Mouse (Mus musculus): Measurements from ENCODE around the gene Corin. TPM values are rescaled to one million over a fixed set of nuclear protein-coding genes. Genes with fewer than 3 reads are reported as not detected.

Gene Corin
- polyA plus RNA-seq, 1 experiment, result not detected

DNA sequence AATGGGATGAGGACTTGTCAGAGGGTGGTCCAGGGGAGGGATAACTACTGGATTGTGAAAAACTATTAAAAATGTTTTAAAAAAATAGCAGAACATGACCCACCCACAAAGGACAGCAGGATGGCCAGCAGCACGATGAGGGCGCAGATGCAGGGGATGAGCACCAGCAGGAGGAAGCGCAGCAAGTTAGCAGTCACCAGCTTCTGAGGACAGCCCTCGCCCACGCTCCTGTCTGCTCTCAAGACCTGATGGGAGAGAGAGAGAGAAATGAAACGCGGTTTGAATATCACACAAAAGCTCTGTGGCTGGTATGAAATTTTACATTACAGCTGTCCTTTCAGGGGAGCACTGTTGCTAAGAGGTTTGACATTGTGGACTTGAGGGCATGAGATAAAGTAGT, 32.5 kb downstream of the Corin start:
- H3ac ChIP-seq (ENCODE audit: control insufficient read depth, insufficient read length), result no peak overlapping the region
- TF ChIP-seq CEBPB (IDR thresholded peaks at IDR 0.05; ENCODE audit: insufficient read depth, poor library complexity, severe bottlenecking) (no peak), TCF12 (IDR thresholded peaks at IDR 0.05; ENCODE audit: insufficient read depth, poor library complexity, severe bottlenecking) (no peak), POLR2AphosphoS2 (IDR thresholded peaks at IDR 0.05; ENCODE audit: insufficient read length, low read depth) (no peak), POLR2A (IDR thresholded peaks at IDR 0.05; ENCODE audit: insufficient read length, low read depth) (no peak)
- no peaks in the 10 kb centered on the region for H3K36me3 ChIP-seq (ENCODE audit: control insufficient read depth, insufficient read depth)
- no peak overlapping the region for H3K4me3 ChIP-seq
- no peaks in the 10 kb centered on the region for H3K79me2 ChIP-seq (ENCODE audit: control insufficient read depth, insufficient read depth)
- H3K27me3 ChIP-seq (ENCODE audit: control insufficient read depth, insufficient read depth, insufficient read length), result no peaks in the 10 kb centered on the region
- H3K4me2 ChIP-seq (ENCODE audit: low read depth), result no peak overlapping the region

DNA sequence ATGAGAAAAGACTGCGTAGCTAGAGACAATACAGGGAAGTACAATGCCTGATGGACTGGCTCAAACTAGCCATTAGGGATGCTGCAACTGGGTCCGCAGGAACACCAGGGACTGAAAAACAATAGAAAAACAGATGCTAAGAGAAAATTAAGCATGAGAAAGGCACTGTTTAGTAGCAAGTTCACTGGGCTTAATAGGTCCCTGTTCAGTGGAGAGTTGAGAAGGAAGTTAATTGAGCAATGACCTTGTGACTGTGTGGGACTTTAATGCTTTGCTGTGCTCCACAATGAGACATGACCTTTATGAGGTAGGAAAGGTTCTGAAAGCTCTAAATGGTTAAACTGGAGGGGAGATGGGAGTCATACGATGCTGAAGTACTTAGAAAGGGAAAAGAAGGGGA, 39.3 kb downstream of the Corin start:
- Histone ChIP-seq H3K4me3 (no peak overlapping the region), H3K36me3 (ENCODE audit: control insufficient read depth, insufficient read depth) (no peaks in the 10 kb centered on the region), H3K79me2 (ENCODE audit: control insufficient read depth, insufficient read depth) (no peaks in the 10 kb centered on the region), H3K27me3 (ENCODE audit: control insufficient read depth, insufficient read depth, insufficient read length) (no peaks in the 10 kb centered on the region), H3ac (ENCODE audit: control insufficient read depth, insufficient read length) (no peak overlapping the region), H3K4me2 (ENCODE audit: low read depth) (no peak overlapping the region)
- TF ChIP-seq TCF12 (IDR thresholded peaks at IDR 0.05; ENCODE audit: insufficient read depth, poor library complexity, severe bottlenecking) (no peak), SRF (IDR thresholded peaks at IDR 0.05; ENCODE audit: control insufficient read depth, insufficient read length, low read depth) (no peak), TCF3 (IDR thresholded peaks at IDR 0.05; ENCODE audit: insufficient read length, low read depth) (no peak), MYOD1 (IDR thresholded peaks at IDR 0.05; ENCODE audit: control insufficient read depth in 1 of 3, insufficient read length in 2 of 3, low read depth in 2 of 3) (no peak), CEBPB (IDR thresholded peaks at IDR 0.05; ENCODE audit: insufficient read depth, poor library complexity, severe bottlenecking) (no peak), E2F4 (IDR thresholded peaks at IDR 0.05; ENCODE audit: insufficient read depth) (no peak), MAX (IDR thresholded peaks at IDR 0.05; ENCODE audit: low read depth) (no peak), USF1 (IDR thresholded peaks at IDR 0.05; ENCODE audit: low read depth) (no peak), REST (IDR thresholded peaks at IDR 0.05; ENCODE audit: insufficient read depth, insufficient read length) (no peak), POLR2AphosphoS2 (IDR thresholded peaks at IDR 0.05; ENCODE audit: insufficient read length, low read depth) (no peak), POLR2A (IDR thresholded peaks at IDR 0.05; ENCODE audit: insufficient read length, low read depth) (no peak), MYOG (IDR thresholded peaks at IDR 0.05; ENCODE audit: control insufficient read depth in 1 of 3, insufficient read depth in 1 of 3, insufficient read length in 2 of 3, low read depth in 2 of 3) (no peak)

DNA sequence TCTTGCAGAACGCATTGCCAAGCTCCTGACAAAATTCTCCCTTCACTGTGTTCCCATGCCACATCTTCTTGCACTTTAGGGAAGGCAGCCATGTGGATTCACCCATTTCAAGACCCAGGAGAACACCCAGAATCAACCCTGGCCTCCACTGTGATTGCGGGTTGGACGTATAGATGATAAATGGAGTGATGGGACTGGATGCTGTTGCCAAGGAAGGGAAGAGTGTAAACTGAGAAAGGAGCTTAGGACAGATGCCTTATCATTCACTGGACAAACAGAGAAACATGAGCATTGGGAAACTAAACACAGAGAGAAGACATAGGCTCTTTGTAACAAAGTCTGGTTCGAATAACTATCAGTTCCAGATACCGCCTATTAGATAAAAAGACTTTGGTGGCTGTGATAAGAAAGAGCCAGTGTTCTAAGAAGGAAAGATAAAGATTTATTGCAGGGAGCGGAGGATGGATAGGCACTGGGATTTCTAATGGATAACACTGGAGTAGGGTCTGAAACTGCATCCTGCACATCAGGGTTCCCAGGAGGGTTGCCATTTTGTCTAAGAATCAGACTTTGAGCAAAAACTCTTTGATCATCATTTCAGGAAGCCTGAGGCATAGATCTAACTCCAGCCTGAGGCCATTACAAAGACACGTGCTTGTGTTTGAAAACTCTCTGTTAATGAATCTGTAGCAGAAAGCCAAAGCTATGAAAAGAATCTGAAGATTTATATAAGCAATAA, 44.7 kb downstream of the Corin start:
- no peaks in the 10 kb centered on the region for H3K27me3 ChIP-seq (ENCODE audit: control insufficient read depth, insufficient read depth, insufficient read length)
- no peak overlapping the region for H3ac ChIP-seq (ENCODE audit: control insufficient read depth, insufficient read length)
- H3K4me2 ChIP-seq (ENCODE audit: low read depth), result no peak overlapping the region
- H3K79me2 ChIP-seq (ENCODE audit: control insufficient read depth, insufficient read depth), result no peaks in the 10 kb centered on the region
- no peak overlapping the region for H3K4me3 ChIP-seq
- TF ChIP-seq SRF (IDR thresholded peaks at IDR 0.05; ENCODE audit: control insufficient read depth, insufficient read length, low read depth), result no peak
- TF ChIP-seq MYOD1 (IDR thresholded peaks at IDR 0.05; ENCODE audit: control insufficient read depth in 1 of 3, insufficient read length in 2 of 3, low read depth in 2 of 3), result no peak
- TF ChIP-seq POLR2AphosphoS2 (IDR thresholded peaks at IDR 0.05; ENCODE audit: insufficient read length, low read depth), result no peak
- no peak for TF ChIP-seq REST (IDR thresholded peaks at IDR 0.05; ENCODE audit: insufficient read depth, insufficient read length)
- TF ChIP-seq MYOG (IDR thresholded peaks at IDR 0.05; ENCODE audit: control insufficient read depth in 1 of 3, insufficient read depth in 1 of 3, insufficient read length in 2 of 3, low read depth in 2 of 3), result no peak
- TF ChIP-seq TCF12 (IDR thresholded peaks at IDR 0.05; ENCODE audit: insufficient read depth, poor library complexity, severe bottlenecking), result no peak
- no peak for TF ChIP-seq POLR2A (IDR thresholded peaks at IDR 0.05; ENCODE audit: insufficient read length, low read depth)
- TF ChIP-seq USF1 (IDR thresholded peaks at IDR 0.05; ENCODE audit: low read depth), result no peak
- TF ChIP-seq CEBPB (IDR thresholded peaks at IDR 0.05; ENCODE audit: insufficient read depth, poor library complexity, severe bottlenecking), result no peak
- TF ChIP-seq E2F4 (IDR thresholded peaks at IDR 0.05; ENCODE audit: insufficient read depth), result no peak
- no peak for TF ChIP-seq MAX (IDR thresholded peaks at IDR 0.05; ENCODE audit: low read depth)
- no peak for TF ChIP-seq TCF3 (IDR thresholded peaks at IDR 0.05; ENCODE audit: insufficient read length, low read depth)
- no peaks in the 10 kb centered on the region for H3K36me3 ChIP-seq (ENCODE audit: control insufficient read depth, insufficient read depth)

- no peaks in the 10 kb centered on the region for H3K79me2 ChIP-seq (ENCODE audit: control insufficient read depth, insufficient read depth)
- no peak overlapping the region for H3K4me2 ChIP-seq (ENCODE audit: low read depth)
- H3K4me3 ChIP-seq, result no peak overlapping the region
- no peak overlapping the region for H3ac ChIP-seq (ENCODE audit: control insufficient read depth, insufficient read length)
- H3K27me3 ChIP-seq (ENCODE audit: control insufficient read depth, insufficient read depth, insufficient read length), result no peaks in the 10 kb centered on the region
- no peaks in the 10 kb centered on the region for H3K36me3 ChIP-seq (ENCODE audit: control insufficient read depth, insufficient read depth)
- no peak for TF ChIP-seq CEBPB (IDR thresholded peaks at IDR 0.05; ENCODE audit: insufficient read depth, poor library complexity, severe bottlenecking)
- no peak for TF ChIP-seq SRF (IDR thresholded peaks at IDR 0.05; ENCODE audit: control insufficient read depth, insufficient read length, low read depth)
- no peak for TF ChIP-seq E2F4 (IDR thresholded peaks at IDR 0.05; ENCODE audit: insufficient read depth)
- TF ChIP-seq MYOG (IDR thresholded peaks at IDR 0.05; ENCODE audit: control insufficient read depth in 1 of 3, insufficient read depth in 1 of 3, insufficient read length in 2 of 3, low read depth in 2 of 3), result no peak
These were observed 50.6 kb downstream of the Corin start for GRCm38 (mm10) chr5:72453690-72454089.

DNA sequence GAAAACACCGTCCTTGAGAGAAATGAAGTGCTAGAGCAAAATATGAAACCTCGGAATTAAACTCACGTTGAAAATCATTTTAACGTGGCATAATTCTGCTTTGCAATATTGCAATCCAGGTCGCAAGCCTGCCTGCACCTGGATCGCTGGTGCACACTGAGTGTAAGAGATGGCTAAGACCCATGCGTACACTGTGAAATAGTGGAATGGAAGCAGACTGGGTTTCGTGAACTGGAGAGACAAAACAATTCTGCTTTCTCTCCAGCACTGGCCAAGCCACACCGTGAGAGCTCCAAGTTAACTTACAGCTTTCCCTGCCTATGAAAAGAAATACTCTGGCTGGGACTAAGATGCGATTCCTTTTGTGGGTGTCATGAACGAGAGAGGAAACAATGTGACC, 51.1 kb downstream of the Corin start:
- H3K4me2 ChIP-seq (ENCODE audit: low read depth), result no peak overlapping the region
- no peak overlapping the region for H3K4me3 ChIP-seq
- no peaks in the 10 kb centered on the region for H3K36me3 ChIP-seq (ENCODE audit: control insufficient read depth, insufficient read depth)
- H3K79me2 ChIP-seq (ENCODE audit: control insufficient read depth, insufficient read depth), result no peaks in the 10 kb centered on the region
- TF ChIP-seq MYOD1 (IDR thresholded peaks at IDR 0.05; ENCODE audit: control insufficient read depth in 1 of 3, insufficient read length in 2 of 3, low read depth in 2 of 3) (no peak), MYOG (IDR thresholded peaks at IDR 0.05; ENCODE audit: control insufficient read depth in 1 of 3, insufficient read depth in 1 of 3, insufficient read length in 2 of 3, low read depth in 2 of 3) (no peak), POLR2A (IDR thresholded peaks at IDR 0.05; ENCODE audit: insufficient read length, low read depth) (no peak), USF1 (IDR thresholded peaks at IDR 0.05; ENCODE audit: low read depth) (no peak), SRF (IDR thresholded peaks at IDR 0.05; ENCODE audit: control insufficient read depth, insufficient read length, low read depth) (no peak), CEBPB (IDR thresholded peaks at IDR 0.05; ENCODE audit: insufficient read depth, poor library complexity, severe bottlenecking) (no peak), MAX (IDR thresholded peaks at IDR 0.05; ENCODE audit: low read depth) (no peak)
- H3ac ChIP-seq (ENCODE audit: control insufficient read depth, insufficient read length), result no peak overlapping the region
- H3K27me3 ChIP-seq (ENCODE audit: control insufficient read depth, insufficient read depth, insufficient read length), result no peaks in the 10 kb centered on the region
